Mouse (Mus musculus): ENCODE measurements around the gene Sp1.

- TF ChIP-seq CTCF (IDR thresholded peaks at IDR 0.05; ENCODE audit: borderline replicate concordance, insufficient read depth, low read depth, low read length) (no peak), POLR2A (IDR thresholded peaks at IDR 0.05; ENCODE audit: borderline replicate concordance, insufficient read depth, low read length) (no peak)
Observed at GRCm38 (mm10) chr15:102459381-102459780, 53.4 kb downstream of the Sp1 start.
